Mouse (Mus musculus) liver, embryonic 15.5 days (tissue): ENCODE measurements around the gene 4930523C07Rik. TPM values are rescaled to one million over a fixed set of nuclear protein-coding genes. Genes with fewer than 3 reads are reported as not detected.

Source experiments
- ATAC-seq: fragments of 200-750 bp; cut with Nextera tagmentation; 2 replicates; pipeline ENCODE4 v1.8.0; 2017; ENCODE audit warnings: moderate number of reproducible peaks, mild to moderate bottlenecking, moderate library complexity; ENCODE audit not compliant: insufficient read depth
- H3K27ac ChIP-seq: fragments of 300-500 bp; sonication (generic); replicated peaks from 2 replicates; pipeline ENCODE4 v1.5.1; 2015; ENCODE audit warnings: mild to moderate bottlenecking, inconsistent platforms
- H3K27me3 ChIP-seq: fragments of 300-500 bp; sonication (generic); 2 replicates; pipeline ENCODE4 v1.6.1; 2015; ENCODE audit warnings: mild to moderate bottlenecking, inconsistent platforms
- H3K36me3 ChIP-seq: fragments of 300-500 bp; sonication (generic); replicated peaks from 2 replicates; pipeline ENCODE4 v1.6.1; 2015; ENCODE audit warnings: moderate library complexity, mild to moderate bottlenecking, inconsistent platforms
- H3K4me1 ChIP-seq: fragments of 300-500 bp; sonication (generic); replicated peaks from 2 replicates; pipeline ENCODE4 v1.6.1; 2015; ENCODE audit warnings: inconsistent platforms
- H3K4me2 ChIP-seq: fragments of 300-500 bp; sonication (generic); 2 replicates; pipeline ENCODE4 v1.6.1; 2015; ENCODE audit warnings: moderate library complexity, mild to moderate bottlenecking, inconsistent platforms
- H3K4me3 ChIP-seq: fragments of 300-500 bp; sonication (generic); replicated peaks from 2 replicates; pipeline ENCODE4 v1.5.1; 2015; ENCODE audit warnings: mild to moderate bottlenecking, inconsistent platforms
- H3K9ac ChIP-seq: fragments of 300-500 bp; sonication (generic); 2 replicates; pipeline ENCODE4 v1.6.1; 2015; ENCODE audit warnings: moderate library complexity, mild to moderate bottlenecking, inconsistent platforms
- H3K9me3 ChIP-seq: fragments of 300-500 bp; sonication (generic); replicated peaks from 2 replicates; pipeline ENCODE4 v1.6.1; 2016; ENCODE audit warnings: inconsistent platforms
- WGBS: fragments of 180-500 bp; shearing (Covaris S2); methylation state at CpG from one replicate; pipeline ENCODE4 v1.1.7; 2015; ENCODE audit warnings: mixed read lengths; ENCODE audit not compliant: insufficient replicate concordance; 5-methylcytosine and 5-hydroxymethylcytosine counted together
- polyA plus RNA-seq: library from polyadenylated mRNA; unstranded; fragments of >200 nt; fragmentation: Nextera tagmentation; extraction: Ambion mirVana; gene quantifications from 2 replicates; pipeline ENCODE4 v1.2.1, GENCODE M21; 2015

Gene 4930523C07Rik
- polyA plus RNA-seq, 1 experiment from 2014 or later = 24.9 TPM

GRCm38 (mm10) chr1:160061321-160061720 is 17.1 kb downstream of the 4930523C07Rik start:
- peak overlapping the region; percentile 22; the same call in 1 of the 2 replicates for H3K4me3 ChIP-seq
- peak; percentile 98 for ATAC-seq
- peak overlapping the region; percentile 93 for H3K27ac ChIP-seq

GRCm38 (mm10) chr1:160061725-160062366 is 17.7 kb downstream of the 4930523C07Rik start:
- H3K4me2 ChIP-seq = peak overlapping the region; percentile 61
- no peak overlapping the region for H3K9ac ChIP-seq
- peaks cover 8% of the 10 kb centered on the region for H3K36me3 ChIP-seq
- H3K4me1 ChIP-seq = peaks cover 78% of the 10 kb centered on the region
- 25% methylated on average over 3 of the region's 3 CpGs for WGBS
- H3K27me3 ChIP-seq = no peaks in the 10 kb centered on the region
- H3K9me3 ChIP-seq = no peaks in the 10 kb centered on the region
- peak overlapping the region; percentile 22; the same call in 1 of the 2 replicates for H3K4me3 ChIP-seq
- peak; percentile 51 for ATAC-seq
- H3K27ac ChIP-seq = peak overlapping the region; percentile 93

More at GRCm38 (mm10) chr1:160061321-160061720, 17.1 kb downstream of the 4930523C07Rik start:
- Histone ChIP-seq H3K27me3 (no peaks in the 10 kb centered on the region), H3K9ac (peak overlapping the region; percentile 31; the same call in 1 of the 2 replicates), H3K4me1 (peaks cover 82% of the 10 kb centered on the region), H3K9me3 (no peaks in the 10 kb centered on the region), H3K4me2 (peak overlapping the region; percentile 61), H3K36me3 (0 out of 2 replicates have a peak, but pooled peaks cover 2% of the 10 kb centered on the region)
- WGBS = 15% methylated on average over 5 of the region's 5 CpGs

GRCm38 (mm10) chr1:160064547-160065144 is 20.5 kb downstream of the 4930523C07Rik start:
- Histone ChIP-seq H3K9me3 (no peaks in the 10 kb centered on the region), H3K27me3 (no peaks in the 10 kb centered on the region), H3K27ac (no peak overlapping the region), H3K9ac (no peak overlapping the region), H3K4me1 (peaks cover 51% of the 10 kb centered on the region), H3K4me3 (no peak overlapping the region), H3K36me3 (peaks cover 12% of the 10 kb centered on the region), H3K4me2 (no peak overlapping the region)
- no peak for ATAC-seq
- WGBS = 38% methylated on average over 7 of the region's 7 CpGs

GRCm38 (mm10) chr1:160078882-160079661 is 34.9 kb downstream of the 4930523C07Rik start:
- Histone ChIP-seq H3K27me3 (no peaks in the 10 kb centered on the region), H3K4me3 (no peak overlapping the region), H3K36me3 (peaks cover 35% of the 10 kb centered on the region), H3K27ac (no peak overlapping the region), H3K4me2 (peak overlapping the region; percentile 32), H3K9me3 (no peaks in the 10 kb centered on the region), H3K9ac (no peak overlapping the region), H3K4me1 (peaks cover 10% of the 10 kb centered on the region; the same call in 1 of the 2 replicates)
- peak; percentile 67; the same call in 1 of the 2 replicates for ATAC-seq
- 35% methylated on average over 14 of the region's 14 CpGs for WGBS

GRCm38 (mm10) chr1:160080800-160081436 is 36.7 kb downstream of the 4930523C07Rik start:
- WGBS = 24% methylated on average over 2 of the region's 2 CpGs
- no peak overlapping the region for H3K27ac ChIP-seq
- peaks cover 23% of the 10 kb centered on the region for H3K36me3 ChIP-seq
- no peak overlapping the region for H3K4me2 ChIP-seq
- no peaks in the 10 kb centered on the region for H3K9me3 ChIP-seq
- no peaks in the 10 kb centered on the region for H3K27me3 ChIP-seq
- peaks cover 10% of the 10 kb centered on the region; the same call in 1 of the 2 replicates for H3K4me1 ChIP-seq
- no peak overlapping the region for H3K4me3 ChIP-seq
- H3K9ac ChIP-seq = no peak overlapping the region
- no peak for ATAC-seq

- peaks cover 6% of the 10 kb centered on the region for H3K36me3 ChIP-seq
- no peak overlapping the region for H3K4me2 ChIP-seq
- no peak for ATAC-seq
- 37% methylated on average over 1 of the region's 1 CpGs for WGBS
- no peaks in the 10 kb centered on the region for H3K27me3 ChIP-seq
- peaks cover 10% of the 10 kb centered on the region; the same call in 1 of the 2 replicates for H3K4me1 ChIP-seq
- H3K9me3 ChIP-seq = no peaks in the 10 kb centered on the region
- H3K9ac ChIP-seq = no peak overlapping the region
- H3K27ac ChIP-seq = no peak overlapping the region
- no peak overlapping the region for H3K4me3 ChIP-seq
Measured at GRCm38 (mm10) chr1:160082647-160083046, 38.5 kb downstream of the 4930523C07Rik start.

- Histone ChIP-seq H3K4me1 (peaks cover 6% of the 10 kb centered on the region; the same call in 1 of the 2 replicates), H3K4me3 (no peak overlapping the region), H3K27ac (no peak overlapping the region), H3K9ac (no peak overlapping the region), H3K9me3 (no peaks in the 10 kb centered on the region), H3K4me2 (no peak overlapping the region), H3K27me3 (no peaks in the 10 kb centered on the region), H3K36me3 (no peaks in the 10 kb centered on the region)
- no peak for ATAC-seq
- WGBS = 77% methylated on average over 1 of the region's 1 CpGs
Measured at GRCm38 (mm10) chr1:160084239-160084638, 40.1 kb downstream of the 4930523C07Rik start.

GRCm38 (mm10) chr1:160086651-160087050 is 42.5 kb downstream of the 4930523C07Rik start:
- H3K4me2 ChIP-seq = no peak overlapping the region
- no peaks in the 10 kb centered on the region for H3K27me3 ChIP-seq
- H3K36me3 ChIP-seq = no peaks in the 10 kb centered on the region
- no peak overlapping the region for H3K9ac ChIP-seq
- WGBS = 65% methylated on average over 2 of the region's 2 CpGs
- H3K4me1 ChIP-seq = no peaks in the 10 kb centered on the region
- H3K4me3 ChIP-seq = no peak overlapping the region
- no peaks in the 10 kb centered on the region for H3K9me3 ChIP-seq
- H3K27ac ChIP-seq = no peak overlapping the region
- no peak for ATAC-seq

- WGBS = 60% methylated on average over 5 of the region's 5 CpGs
- H3K27me3 ChIP-seq = no peaks in the 10 kb centered on the region
- ATAC-seq = no peak
- H3K27ac ChIP-seq = no peak overlapping the region
- H3K9me3 ChIP-seq = no peaks in the 10 kb centered on the region
- no peak overlapping the region for H3K4me3 ChIP-seq
- H3K9ac ChIP-seq = no peak overlapping the region
- H3K36me3 ChIP-seq = no peaks in the 10 kb centered on the region
- no peaks in the 10 kb centered on the region for H3K4me1 ChIP-seq
- H3K4me2 ChIP-seq = no peak overlapping the region
Measured at GRCm38 (mm10) chr1:160099659-160100302, 55.6 kb downstream of the 4930523C07Rik start.

- H3K27ac ChIP-seq = no peak overlapping the region
- no peaks in the 10 kb centered on the region for H3K9me3 ChIP-seq
- no peak for ATAC-seq
- H3K36me3 ChIP-seq = no peaks in the 10 kb centered on the region
- no peak overlapping the region for H3K4me3 ChIP-seq
- H3K4me2 ChIP-seq = no peak overlapping the region
- WGBS = 71% methylated on average over 5 of the region's 5 CpGs
- H3K4me1 ChIP-seq = no peaks in the 10 kb centered on the region
- no peaks in the 10 kb centered on the region for H3K27me3 ChIP-seq
- no peak overlapping the region for H3K9ac ChIP-seq
Measured at GRCm38 (mm10) chr1:160100996-160101395, 56.8 kb downstream of the 4930523C07Rik start.
